Mouse (Mus musculus): ENCODE results near the gene Atp6v0a1.

DNA sequence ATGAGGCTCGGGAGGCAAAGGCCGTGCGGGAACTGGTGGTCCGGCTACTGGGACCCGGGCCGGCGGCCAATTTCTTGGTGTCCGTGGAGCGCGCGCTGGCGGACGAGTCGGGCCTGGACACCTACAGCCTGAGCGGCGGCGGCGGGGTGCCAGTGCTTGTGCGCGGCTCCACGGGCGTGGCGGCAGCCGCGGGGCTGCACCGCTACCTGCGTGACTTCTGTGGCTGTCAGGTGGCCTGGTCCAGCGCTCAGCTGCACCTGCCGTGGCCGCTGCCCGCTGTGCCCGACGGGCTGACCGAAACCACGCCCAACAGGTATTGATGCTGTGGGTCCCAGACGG is 60.9 kb downstream of the Atp6v0a1 start:
- TF ChIP-seq CTCF (IDR thresholded peaks at IDR 0.05; ENCODE audit: borderline replicate concordance, insufficient read depth, low read depth, low read length) (no peak), POLR2A (IDR thresholded peaks at IDR 0.05; ENCODE audit: borderline replicate concordance, insufficient read depth, low read length) (no peak)
